Mouse (Mus musculus) midbrain, embryonic 10.5 days (tissue): ENCODE measurements around the gene Zswim5. TPM values are rescaled to one million over a fixed set of nuclear protein-coding genes. Genes with fewer than 3 reads are reported as not detected.
A peak's percentile ranks its signal among the peaks of the same experiment; 100 is the strongest.

ENCODE experiments used
- DNase-seq: peaks from one replicate; pipeline ENCODE4 v3.0.0-alpha.2; 2017; ENCODE audit warnings: low spot score
- H3K27ac ChIP-seq: fragments of 300-500 bp; sonication (generic); replicated peaks from 2 replicates; pipeline ENCODE4 v1.5.1; 2016; ENCODE audit warnings: mild to moderate bottlenecking
- H3K27me3 ChIP-seq: fragments of 300-500 bp; sonication (generic); 2 replicates; pipeline ENCODE4 v1.6.1; 2016; ENCODE audit warnings: low read depth, mild to moderate bottlenecking; ENCODE audit not compliant: poor library complexity, severe bottlenecking
- H3K36me3 ChIP-seq: fragments of 300-500 bp; sonication (generic); 2 replicates; pipeline ENCODE4 v1.6.1; 2016; ENCODE audit warnings: mild to moderate bottlenecking, moderate library complexity
- H3K4me1 ChIP-seq: fragments of 300-500 bp; sonication (generic); 2 replicates; pipeline ENCODE4 v1.6.1; 2016
- H3K4me3 ChIP-seq: fragments of 300-500 bp; sonication (generic); 2 replicates; pipeline ENCODE4 v1.5.1; 2016; ENCODE audit warnings: mild to moderate bottlenecking, moderate library complexity
- H3K9me3 ChIP-seq: fragments of 300-500 bp; sonication (generic); replicated peaks from 2 replicates; pipeline ENCODE4 v1.6.1; 2016; ENCODE audit warnings: mild to moderate bottlenecking
- WGBS: fragments of 180-500 bp; shearing (Covaris S2); methylation state at CpG from one replicate; pipeline ENCODE4 v1.1.7; 2016; 5-methylcytosine and 5-hydroxymethylcytosine counted together
- polyA plus RNA-seq: library from polyadenylated mRNA; unstranded; fragments of >200 nt; fragmentation: Nextera tagmentation; extraction: Ambion mirVana; gene quantifications from 2 replicates; pipeline ENCODE4 v1.2.1, GENCODE M21; 2016

The Zswim5 gene
- polyA plus RNA-seq, 1 experiment from 2014 or later: 5.7 TPM

- peak overlapping the region; percentile 81 for H3K27ac ChIP-seq
Observed at GRCm38 (mm10) chr4:116995798-116996135, 118.6 kb downstream of the Zswim5 start.

GRCm38 (mm10) chr4:116999513-117000154 is 122.5 kb downstream of the Zswim5 start:
- H3K27me3 ChIP-seq: peaks cover 27% of the 10 kb centered on the region
- DNase-seq: no peak
- no peak overlapping the region for H3K27ac ChIP-seq
- peaks cover 29% of the 10 kb centered on the region for H3K36me3 ChIP-seq
- H3K4me1 ChIP-seq: peaks cover 30% of the 10 kb centered on the region
- WGBS: 95% methylated on average over 17 of the region's 17 CpGs
- H3K9me3 ChIP-seq: no peaks in the 10 kb centered on the region
- H3K4me3 ChIP-seq: no peak overlapping the region

More at GRCm38 (mm10) chr4:116995798-116996135, 118.6 kb downstream of the Zswim5 start:
- DNase-seq: peak; percentile 50
- WGBS: under 1% methylated on average over 16 of the region's 16 CpGs
- H3K36me3 ChIP-seq: peaks cover 28% of the 10 kb centered on the region
- peak overlapping the region; percentile 93 for H3K4me3 ChIP-seq
- H3K27me3 ChIP-seq: peaks cover 12% of the 10 kb centered on the region
- no peaks in the 10 kb centered on the region for H3K9me3 ChIP-seq
- peaks cover 33% of the 10 kb centered on the region for H3K4me1 ChIP-seq

GRCm38 (mm10) chr4:117001957-117002356 is 124.8 kb downstream of the Zswim5 start:
- H3K36me3 ChIP-seq: peaks cover 29% of the 10 kb centered on the region
- 86% methylated on average over 16 of the region's 16 CpGs for WGBS

GRCm38 (mm10) chr4:117002543-117003521 is 125.7 kb downstream of the Zswim5 start:
- WGBS: 57% methylated on average over 38 of the region's 38 CpGs
- H3K4me3 ChIP-seq: no peak overlapping the region
- DNase-seq: peak; percentile 68
- H3K36me3 ChIP-seq: peaks cover 29% of the 10 kb centered on the region
- 0 out of 2 replicates have a peak overlapping the region, but pooled peaks have one; percentile 14 for H3K27ac ChIP-seq
- peaks cover 15% of the 10 kb centered on the region; the same call in 1 of the 2 replicates for H3K27me3 ChIP-seq
- peaks cover 11% of the 10 kb centered on the region for H3K4me1 ChIP-seq
- H3K9me3 ChIP-seq: no peaks in the 10 kb centered on the region

More at GRCm38 (mm10) chr4:117001957-117002356, 124.8 kb downstream of the Zswim5 start:
- Histone ChIP-seq H3K4me3 (no peak overlapping the region), H3K4me1 (peaks cover 11% of the 10 kb centered on the region), H3K9me3 (no peaks in the 10 kb centered on the region), H3K27me3 (peaks cover 17% of the 10 kb centered on the region), H3K27ac (no peak overlapping the region)
- no peak for DNase-seq

GRCm38 (mm10) chr4:117004649-117005048 is 127.5 kb downstream of the Zswim5 start:
- Histone ChIP-seq H3K4me1 (peaks cover 11% of the 10 kb centered on the region), H3K36me3 (peaks cover 15% of the 10 kb centered on the region), H3K27ac (no peak overlapping the region), H3K4me3 (no peak overlapping the region), H3K27me3 (peaks cover 15% of the 10 kb centered on the region; the same call in 1 of the 2 replicates), H3K9me3 (no peaks in the 10 kb centered on the region)
- DNase-seq: no peak
- WGBS: 88% methylated on average over 4 of the region's 4 CpGs

GRCm38 (mm10) chr4:117005611-117006400 is 128.6 kb downstream of the Zswim5 start:
- H3K4me1 ChIP-seq: peaks cover 11% of the 10 kb centered on the region
- H3K9me3 ChIP-seq: no peaks in the 10 kb centered on the region
- no peak for DNase-seq
- no peak overlapping the region for H3K4me3 ChIP-seq
- H3K36me3 ChIP-seq: peaks cover 7% of the 10 kb centered on the region
- 77% methylated on average over 7 of the region's 7 CpGs for WGBS
- H3K27ac ChIP-seq: no peak overlapping the region
- H3K27me3 ChIP-seq: peaks cover 15% of the 10 kb centered on the region; the same call in 1 of the 2 replicates

- H3K4me1 ChIP-seq: peaks cover 10% of the 10 kb centered on the region
- no peak overlapping the region for H3K27ac ChIP-seq
- H3K27me3 ChIP-seq: peaks cover 11% of the 10 kb centered on the region; the same call in 1 of the 2 replicates
- no peak for DNase-seq
- H3K4me3 ChIP-seq: no peak overlapping the region
- WGBS: 76% methylated on average over 3 of the region's 3 CpGs
- H3K9me3 ChIP-seq: no peaks in the 10 kb centered on the region
- peaks cover 7% of the 10 kb centered on the region for H3K36me3 ChIP-seq
Observed at GRCm38 (mm10) chr4:117007058-117007457, 129.9 kb downstream of the Zswim5 start.

- Histone ChIP-seq H3K27ac (no peak overlapping the region), H3K4me1 (no peaks in the 10 kb centered on the region), H3K27me3 (no peaks in the 10 kb centered on the region), H3K9me3 (no peaks in the 10 kb centered on the region), H3K4me3 (no peak overlapping the region), H3K36me3 (no peaks in the 10 kb centered on the region)
- no peak for DNase-seq
- 89% methylated on average over 5 of the region's 5 CpGs for WGBS
Observed at GRCm38 (mm10) chr4:117010231-117010630, 133.1 kb downstream of the Zswim5 start.

GRCm38 (mm10) chr4:117013596-117013995 is 136.4 kb downstream of the Zswim5 start:
- Histone ChIP-seq H3K27me3 (no peaks in the 10 kb centered on the region), H3K36me3 (no peaks in the 10 kb centered on the region), H3K4me1 (no peaks in the 10 kb centered on the region), H3K9me3 (no peaks in the 10 kb centered on the region), H3K27ac (no peak overlapping the region), H3K4me3 (no peak overlapping the region)
- no peak for DNase-seq
- 89% methylated on average over 6 of the region's 6 CpGs for WGBS

GRCm38 (mm10) chr4:117014901-117015415 is 137.8 kb downstream of the Zswim5 start:
- 66% methylated on average over 4 of the region's 4 CpGs for WGBS
- H3K36me3 ChIP-seq: no peaks in the 10 kb centered on the region
- no peak overlapping the region for H3K4me3 ChIP-seq
- H3K27me3 ChIP-seq: no peaks in the 10 kb centered on the region
- peaks cover 6% of the 10 kb centered on the region for H3K4me1 ChIP-seq
- no peak for DNase-seq
- H3K27ac ChIP-seq: no peak overlapping the region
- no peaks in the 10 kb centered on the region for H3K9me3 ChIP-seq

GRCm38 (mm10) chr4:117017738-117018137 is 140.6 kb downstream of the Zswim5 start:
- peaks cover 14% of the 10 kb centered on the region for H3K4me1 ChIP-seq
- 98% methylated on average over 2 of the region's 2 CpGs for WGBS
- H3K27ac ChIP-seq: no peak overlapping the region
- no peaks in the 10 kb centered on the region for H3K27me3 ChIP-seq
- H3K9me3 ChIP-seq: no peaks in the 10 kb centered on the region
- no peak overlapping the region for H3K4me3 ChIP-seq
- DNase-seq: no peak
- H3K36me3 ChIP-seq: peaks cover 8% of the 10 kb centered on the region

GRCm38 (mm10) chr4:117018327-117018726 is 141.2 kb downstream of the Zswim5 start:
- DNase-seq: no peak
- Histone ChIP-seq H3K9me3 (no peaks in the 10 kb centered on the region), H3K4me1 (peaks cover 14% of the 10 kb centered on the region), H3K27ac (no peak overlapping the region), H3K4me3 (no peak overlapping the region), H3K27me3 (no peaks in the 10 kb centered on the region), H3K36me3 (peaks cover 14% of the 10 kb centered on the region)
- WGBS: 83% methylated on average over 7 of the region's 7 CpGs
